ENCODE assay signal across 10 mouse cellular contexts in the genomic region with DNA sequence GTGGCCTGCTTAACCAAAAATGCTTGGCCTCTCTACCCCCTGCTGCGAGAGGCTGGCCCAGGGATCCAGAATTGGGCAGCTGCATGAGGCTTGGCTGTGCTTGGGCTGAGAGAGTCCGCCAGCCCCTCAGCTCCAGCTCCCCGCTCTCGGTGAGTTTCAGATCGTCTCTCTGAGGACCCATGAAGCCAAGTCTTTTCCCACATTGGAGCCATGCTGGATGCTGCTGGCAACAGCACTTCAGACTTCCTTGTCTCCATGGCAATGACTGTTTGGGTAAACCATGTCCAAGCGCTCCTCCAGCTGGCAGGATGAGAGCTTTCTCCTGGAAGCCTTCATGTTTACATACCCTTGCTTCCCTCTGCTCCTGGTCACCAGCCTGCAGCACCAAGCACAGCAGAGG. TPM values are rescaled to one million over a fixed set of nuclear protein-coding genes. Genes with fewer than 3 reads are reported as not detected.
DNase-seq lines count a peak whose midpoint lies in the region; ATAC-seq and TF ChIP-seq lines count a peak whose summit lies in the region.
"Had no signal": no experiment of that assay in that cellular context is flagged by ENCODE, and none has a peak within 500 bp of the region (broad histone marks: within the 10 kb centered on the region; RNA-seq: fewer than 3 reads in every experiment).

No protein-coding gene starts in this region.

- no peak for TF ChIP-seq POLR2A in kidney, adult 2 months (IDR thresholded peaks at IDR 0.05; ENCODE audit: low read depth, low read length)

- H3K27me3 ChIP-seq in kidney, adult 2 months (replicated peaks; ENCODE audit: control insufficient read depth, insufficient read depth, low read length), result no peaks in the 10 kb centered on the region
- no peaks in the 10 kb centered on the region for H3K27me3 ChIP-seq in kidney, embryonic 16.5 days (ENCODE audit: insufficient read depth, low read length)
- H3K27me3 ChIP-seq: neural tube, embryonic 12.5 days had no signal

- H3K9me3 ChIP-seq in kidney, embryonic 16.5 days (ENCODE audit: low read length), result no peaks in the 10 kb centered on the region
- H3K9me3 ChIP-seq: neural tube, embryonic 12.5 days had no signal

- peak; percentile 83 for DNase-seq in kidney, adult 2 months
- peak; percentile 99 for DNase-seq in fibroblast of lung, adult 2 months (ENCODE audit: low read depth)
- DNase-seq in heart, adult 9 months (ENCODE audit: low spot score in 2 of 2), result peak; percentile 81 to 85
- peak; percentile 30 to 47 for DNase-seq in left cerebral cortex, adult 2 months (ENCODE audit: extremely low spot score in 1 of 2, low spot score in 2 of 2)
- DNase-seq in right cerebral cortex, postnatal 25 days, result peak; percentile 52
- no peak for DNase-seq in spleen, postnatal 10 days (ENCODE audit: low spot score in 2 of 2)
- no peak for DNase-seq in thymus, adult 18-20 months

- peaks cover 14% of the 10 kb centered on the region for H3K4me1 ChIP-seq in kidney, adult 2 months (ENCODE audit: control insufficient read depth, insufficient read depth, low read length)
- H3K4me1 ChIP-seq in kidney, embryonic 16.5 days (ENCODE audit: insufficient read depth, low read length), result no peaks in the 10 kb centered on the region
- H3K4me1 ChIP-seq: neural tube, embryonic 12.5 days had no signal

- 31% methylated on average over 6 of the region's 6 CpGs for WGBS in kidney, adult 2 months
- 65% methylated on average over 6 of the region's 6 CpGs for WGBS in kidney, embryonic 16.5 days

- peak overlapping the region; percentile 46 for H3K27ac ChIP-seq in kidney, adult 2 months (ENCODE audit: insufficient read depth, low read depth, low read length)
- H3K27ac ChIP-seq in kidney, embryonic 16.5 days (ENCODE audit: low read length), result no peak overlapping the region
- no peak overlapping the region for H3K27ac ChIP-seq in left cerebral cortex, adult 2 months
- H3K27ac ChIP-seq: neural tube, embryonic 12.5 days had no signal

- intact Hi-C loops in left cerebral cortex, adult 2 months (cut with DNase I), result no loop called here

- H3K4me2 ChIP-seq in kidney, embryonic 16.5 days (replicated peaks; ENCODE audit: low read depth, low read length), result no peak overlapping the region
- H3K4me2 ChIP-seq: neural tube, embryonic 12.5 days had no signal

- no peak overlapping the region for H3K4me3 ChIP-seq in kidney, adult 2 months (ENCODE audit: insufficient read depth, low read depth, low read length)
- H3K4me3 ChIP-seq in kidney, embryonic 16.5 days (ENCODE audit: low read length), result no peak overlapping the region
- no peak overlapping the region for H3K4me3 ChIP-seq in left cerebral cortex, adult 2 months
- H3K4me3 ChIP-seq: neural tube, embryonic 12.5 days had no signal

- ATAC-seq in kidney, embryonic 16.5 days (ENCODE audit: low FRiP score, low TSS enrichment), result no peak

- no peaks in the 10 kb centered on the region for H3K36me3 ChIP-seq in kidney, adult 2 months (ENCODE audit: control insufficient read depth, insufficient read depth, low read length)
- no peaks in the 10 kb centered on the region for H3K36me3 ChIP-seq in kidney, embryonic 16.5 days (ENCODE audit: insufficient read depth, low read length)
- H3K36me3 ChIP-seq: neural tube, embryonic 12.5 days had no signal

- H3K9ac ChIP-seq in kidney, embryonic 16.5 days (replicated peaks; ENCODE audit: low read length), result no peak overlapping the region
- H3K9ac ChIP-seq: neural tube, embryonic 12.5 days had no signal

- peak; percentile 41 for TF ChIP-seq CTCF in kidney, adult 2 months (conservative IDR thresholded peaks at IDR 0.05; ENCODE audit: insufficient read depth, insufficient read length, low read depth, low read length)
- TF ChIP-seq CTCF in left cerebral cortex, adult 2 months (IDR thresholded peaks at IDR 0.05), result peak; percentile 17

RNA-seq across cellular contexts. Expression of gene 1700029H14Rik, which starts 23.4 kb away (rescaled TPM):
- polyA plus RNA-seq in kidney, adult 2 months (2012; rRNA removed), result not detected in 2 replicates
- polyA plus RNA-seq in kidney, embryonic 16.5 days (2015; fragmentation: Nextera tagmentation; extraction: Ambion mirVana), result not detected in 2 replicates
- total RNA-seq in left cerebral cortex, adult 2 months (2021), result under 1 TPM; 0.38 to 0.77 TPM
- polyA plus RNA-seq: heart, embryonic 14.5 days; neural tube, embryonic 12.5 days had no signal

RNA-seq across cellular contexts. Expression of gene Gas6, which starts 44.5 kb away (rescaled TPM):
- polyA plus RNA-seq in kidney, adult 2 months (2012; rRNA removed), result 461 and 486 TPM in 2 replicates
- 70.1 and 76.9 TPM in 2 replicates for polyA plus RNA-seq in kidney, embryonic 16.5 days (2015; fragmentation: Nextera tagmentation; extraction: Ambion mirVana)
- total RNA-seq in left cerebral cortex, adult 2 months (2021), result 10 to 100 TPM; 96.8 to 98.7 TPM

Comparison
In these comparisons a context has a peak if more than half of its experiments do, and no peak if none do; other contexts are left out.
1. DNase-seq: peak in kidney, adult 2 months (single experiment), fibroblast of lung, adult 2 months (single experiment), heart, adult 9 months (2 of 2), left cerebral cortex, adult 2 months (2 of 2) and right cerebral cortex, postnatal 25 days (single experiment); none in spleen, postnatal 10 days (0 of 2) and thymus, adult 18-20 months (0 of 2).